Mouse (Mus musculus) midbrain, embryonic 14.5 days (tissue): ENCODE measurements at regions not wholly inside any gene's neighbourhood (a gene's known extent, or its start where the extent isn't known, plus 50 kb on each side); places are given as distances from the start of the nearest gene placed in this dataset.

Experiments
- ATAC-seq: fragments of 200-750 bp; cut with Nextera tagmentation; 2 replicates; pipeline ENCODE4 v1.8.0; 2017; ENCODE audit warnings: moderate number of reproducible peaks, moderate library complexity; ENCODE audit not compliant: low FRiP score, low TSS enrichment
- DNase-seq: peaks from one replicate; pipeline ENCODE4 v3.0.0-alpha.2; 2015
- H3K27ac ChIP-seq: fragments of 300-500 bp; sonication (generic); replicated peaks from 2 replicates; pipeline ENCODE4 v1.5.1; 2014; ENCODE audit warnings: mild to moderate bottlenecking, low read depth, low read length, moderate library complexity
- H3K27me3 ChIP-seq: fragments of 300-500 bp; sonication (generic); 2 replicates; pipeline ENCODE4 v1.6.1; 2014; ENCODE audit warnings: low read length, control low read depth, mixed read lengths; ENCODE audit not compliant: control insufficient read depth, insufficient read depth
- H3K36me3 ChIP-seq: fragments of 300-500 bp; sonication (generic); 2 replicates; pipeline ENCODE4 v1.6.1; 2014; ENCODE audit warnings: low read length, control low read depth; ENCODE audit not compliant: control insufficient read depth, insufficient read depth
- H3K4me1 ChIP-seq: fragments of 300-500 bp; sonication (generic); 2 replicates; pipeline ENCODE4 v1.6.1; 2014; ENCODE audit warnings: mild to moderate bottlenecking, antibody characterized with exemption, low read length, control low read depth; ENCODE audit not compliant: control insufficient read depth, insufficient read depth
- H3K4me2 ChIP-seq: fragments of 300-500 bp; sonication (generic); 2 replicates; pipeline ENCODE4 v1.6.1; 2014; ENCODE audit warnings: mild to moderate bottlenecking, low read length, moderate library complexity
- H3K4me3 ChIP-seq: fragments of 300-500 bp; sonication (generic); replicated peaks from 2 replicates; pipeline ENCODE4 v1.5.1; 2014; ENCODE audit warnings: low read depth, low read length
- H3K9ac ChIP-seq: fragments of 300-500 bp; sonication (generic); replicated peaks from 2 replicates; pipeline ENCODE4 v1.6.1; 2014; ENCODE audit warnings: mild to moderate bottlenecking, low read length, moderate library complexity
- H3K9me3 ChIP-seq: fragments of 300-500 bp; sonication (generic); 2 replicates; pipeline ENCODE4 v1.6.1; 2016; ENCODE audit warnings: low read length, control low read depth, mixed read lengths; ENCODE audit not compliant: control insufficient read depth
- WGBS: fragments of 180-500 bp; shearing (Covaris S2); extraction: QIAGEN DNeasy Blood & Tissue Kit; methylation state at CpG from one replicate; pipeline ENCODE4 v1.1.7; 2014; 5-methylcytosine and 5-hydroxymethylcytosine counted together

DNA sequence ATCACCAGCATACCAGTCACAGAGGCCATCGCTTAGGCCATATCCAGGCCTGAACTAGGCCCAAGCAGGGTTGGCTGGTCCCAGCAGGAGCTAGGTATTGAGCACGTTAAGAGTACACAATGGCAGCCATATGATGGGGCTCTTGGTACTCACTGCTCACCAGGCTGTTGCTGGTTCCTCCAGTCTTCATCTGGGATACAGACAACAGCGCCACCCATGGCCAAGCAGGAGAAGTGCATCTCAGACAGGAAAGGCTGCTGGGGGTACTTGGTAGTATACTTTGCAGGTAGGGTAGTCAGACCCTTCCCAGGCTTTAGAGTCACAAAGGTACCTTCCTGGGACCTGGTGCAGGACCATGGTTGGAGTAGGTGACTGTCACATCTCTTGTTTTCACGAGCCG, 441.1 kb upstream of the Zmiz1 start:
- Histone ChIP-seq H3K4me3 (no peak overlapping the region), H3K4me2 (no peak overlapping the region), H3K27me3 (no peaks in the 10 kb centered on the region), H3K9ac (no peak overlapping the region), H3K4me1 (peaks cover 28% of the 10 kb centered on the region), H3K36me3 (no peaks in the 10 kb centered on the region), H3K27ac (no peak overlapping the region; the same call in 1 of the 2 replicates), H3K9me3 (no peaks in the 10 kb centered on the region)
- ATAC-seq: no peak
- 69% methylated on average over 5 of the region's 5 CpGs for WGBS
- DNase-seq: no peak

DNA sequence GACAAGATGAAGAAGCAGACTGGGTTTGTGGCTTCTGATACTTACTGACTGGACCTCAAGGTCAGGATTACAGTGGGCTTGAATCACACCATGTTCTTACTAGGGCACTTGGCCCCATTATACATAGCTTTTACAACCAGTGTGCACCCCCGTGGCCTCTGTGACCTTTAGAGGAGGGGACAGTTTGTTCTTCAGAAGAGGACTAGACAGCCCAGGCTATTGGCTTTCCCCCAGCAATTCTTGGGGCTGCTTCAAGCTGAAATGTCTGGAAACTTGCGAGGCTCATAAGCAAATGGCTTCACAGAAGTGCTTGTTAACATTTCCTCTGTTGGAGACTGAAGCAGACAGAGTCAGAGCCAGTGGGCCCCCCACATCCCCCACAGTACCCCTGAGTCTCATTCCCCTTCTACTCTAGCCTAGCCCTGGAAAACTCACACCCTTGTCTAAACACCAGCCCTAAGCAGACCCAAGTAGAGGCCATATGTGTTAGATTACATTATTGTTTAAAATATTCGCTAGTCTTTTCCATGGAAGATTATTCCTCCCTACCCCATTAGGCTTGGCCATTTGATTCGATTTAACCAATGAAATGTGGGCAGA, 439.6 kb upstream of the Zmiz1 start:
- Histone ChIP-seq H3K9ac (no peak overlapping the region), H3K36me3 (no peaks in the 10 kb centered on the region), H3K27me3 (no peaks in the 10 kb centered on the region), H3K4me3 (no peak overlapping the region), H3K4me2 (no peak overlapping the region), H3K9me3 (no peaks in the 10 kb centered on the region), H3K27ac (no peak overlapping the region), H3K4me1 (peaks cover 27% of the 10 kb centered on the region)
- DNase-seq: no peak
- ATAC-seq: no peak
- WGBS: 80% methylated on average over 4 of the region's 4 CpGs

DNA sequence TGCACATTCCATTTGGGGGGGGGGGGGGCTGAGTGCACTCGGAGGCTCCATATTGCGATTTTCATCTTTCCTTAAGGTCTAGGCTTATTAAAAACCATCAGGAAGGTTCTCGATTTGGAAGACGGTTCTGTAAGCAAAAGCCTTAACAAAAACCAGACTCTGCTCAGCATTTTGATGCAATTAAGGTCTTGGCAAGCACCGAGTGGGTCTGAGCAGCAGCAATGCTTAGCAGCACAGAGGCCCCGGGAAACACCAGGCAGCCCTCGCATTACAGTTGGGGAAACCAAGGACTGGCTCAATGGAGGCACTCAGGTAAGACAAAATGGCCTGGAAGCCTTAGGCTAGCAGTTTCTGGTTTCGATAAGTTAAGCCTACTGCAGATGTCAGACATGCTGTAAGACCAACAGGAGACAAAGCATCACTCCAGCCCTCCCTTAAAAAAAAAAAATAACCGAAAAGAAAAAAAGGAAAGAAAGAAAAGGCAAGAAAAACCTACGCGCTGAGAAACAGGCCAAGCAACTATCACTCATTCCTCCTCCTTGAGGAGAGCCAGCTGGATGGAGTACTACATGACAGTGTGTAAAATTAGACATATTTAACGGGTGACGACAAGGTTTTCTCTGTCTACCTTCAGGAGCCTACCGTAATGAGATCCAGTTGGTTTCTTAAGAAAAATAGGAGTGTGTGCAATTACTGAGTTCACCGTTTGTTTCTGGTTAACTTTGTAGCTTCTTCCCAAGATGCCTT, 436.3 kb upstream of the Zmiz1 start:
- Histone ChIP-seq H3K4me1 (0 out of 2 replicates have a peak, but pooled peaks cover 5% of the 10 kb centered on the region), H3K4me2 (no peak overlapping the region), H3K27ac (no peak overlapping the region), H3K9ac (no peak overlapping the region), H3K27me3 (no peaks in the 10 kb centered on the region), H3K9me3 (no peaks in the 10 kb centered on the region), H3K4me3 (no peak overlapping the region), H3K36me3 (no peaks in the 10 kb centered on the region)
- 90% methylated on average over 15 of the region's 15 CpGs for WGBS
- DNase-seq (no peak), ATAC-seq (no peak)

DNA sequence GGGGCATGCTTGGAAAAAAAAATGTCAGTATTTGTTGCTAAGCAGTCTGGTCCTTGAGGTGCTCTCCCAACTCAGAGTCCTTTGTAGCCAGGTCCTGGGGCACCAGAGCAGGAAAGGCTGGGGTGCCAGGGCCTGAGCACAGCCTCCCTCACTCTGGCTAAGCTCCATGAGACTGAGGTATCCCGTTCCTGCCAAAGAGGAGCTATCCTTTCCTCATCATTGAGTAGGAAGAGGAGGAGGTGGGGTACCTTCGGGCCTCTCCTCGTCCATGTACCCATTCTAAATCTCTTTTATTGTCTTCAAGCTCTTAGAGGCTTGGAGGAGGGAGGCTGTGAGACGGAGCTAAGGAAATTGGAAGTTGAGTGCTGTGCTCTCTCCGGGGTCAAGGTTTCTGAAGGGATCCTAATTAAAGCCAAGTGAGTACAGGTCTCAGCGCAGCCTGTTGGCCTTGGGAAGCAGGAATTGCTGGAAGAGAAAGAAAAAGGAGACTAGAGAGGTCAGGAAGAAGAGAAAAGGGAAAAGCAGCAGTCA, 435.6 kb upstream of the Zmiz1 start:
- no peak for DNase-seq
- H3K9me3 ChIP-seq: no peaks in the 10 kb centered on the region
- H3K27me3 ChIP-seq: no peaks in the 10 kb centered on the region
- no peak overlapping the region for H3K9ac ChIP-seq
- H3K4me3 ChIP-seq: no peak overlapping the region
- no peak for ATAC-seq
- H3K36me3 ChIP-seq: no peaks in the 10 kb centered on the region
- H3K4me2 ChIP-seq: no peak overlapping the region
- WGBS: 67% methylated on average over 6 of the region's 6 CpGs
- no peak overlapping the region for H3K27ac ChIP-seq
- H3K4me1 ChIP-seq: 0 out of 2 replicates have a peak, but pooled peaks cover 5% of the 10 kb centered on the region

DNA sequence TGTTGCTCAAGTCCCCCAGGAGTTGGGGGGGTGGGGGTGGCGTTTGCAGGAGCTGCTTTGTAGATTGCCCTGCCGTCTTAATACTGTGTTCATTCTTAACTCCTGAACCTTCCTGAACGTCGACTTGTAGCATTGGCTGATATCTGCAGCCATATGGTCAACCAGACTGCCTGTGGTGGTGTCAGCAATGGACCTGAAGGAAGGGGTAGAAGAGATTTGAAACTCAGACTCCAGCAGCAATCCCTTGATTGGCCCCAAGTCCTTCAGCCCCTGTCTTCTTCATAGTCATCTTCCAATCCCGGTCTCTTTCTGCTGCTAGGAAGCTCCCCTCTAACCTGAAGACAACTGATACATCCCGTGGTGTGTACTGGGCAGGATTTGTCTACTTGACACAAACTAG, 433.9 kb upstream of the Zmiz1 start:
- Histone ChIP-seq H3K9me3 (no peaks in the 10 kb centered on the region), H3K4me1 (0 out of 2 replicates have a peak, but pooled peaks cover 6% of the 10 kb centered on the region), H3K36me3 (no peaks in the 10 kb centered on the region), H3K27me3 (no peaks in the 10 kb centered on the region), H3K4me2 (no peak overlapping the region), H3K27ac (no peak overlapping the region), H3K9ac (no peak overlapping the region), H3K4me3 (no peak overlapping the region)
- DNase-seq: no peak
- ATAC-seq: no peak
- WGBS: 94% methylated on average over 6 of the region's 6 CpGs

DNA sequence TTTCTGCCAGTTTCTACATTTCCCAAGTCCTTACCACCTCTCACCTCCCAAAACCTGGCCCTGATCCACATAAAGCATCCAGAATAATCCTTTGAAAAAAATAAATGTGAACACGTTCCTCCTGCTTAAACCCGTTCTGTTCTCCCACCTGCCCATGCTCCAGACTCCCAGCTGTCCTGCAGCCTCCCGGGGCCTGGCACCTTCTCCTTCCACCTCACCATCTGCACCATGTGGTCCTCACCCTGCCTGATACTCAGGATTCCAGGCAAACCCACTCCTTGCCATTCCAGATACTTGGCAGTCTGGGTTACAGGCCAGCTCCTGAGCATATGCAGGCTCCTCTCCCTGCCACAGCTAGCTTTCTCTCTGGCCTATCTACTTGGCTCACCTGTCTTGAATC, 431.9 kb upstream of the Zmiz1 start:
- Histone ChIP-seq H3K4me1 (0 out of 2 replicates have a peak, but pooled peaks cover 3% of the 10 kb centered on the region), H3K4me2 (no peak overlapping the region), H3K27me3 (no peaks in the 10 kb centered on the region), H3K36me3 (no peaks in the 10 kb centered on the region), H3K9ac (no peak overlapping the region), H3K4me3 (no peak overlapping the region), H3K27ac (no peak overlapping the region), H3K9me3 (no peaks in the 10 kb centered on the region)
- 88% methylated on average over 3 of the region's 3 CpGs for WGBS
- DNase-seq (no peak), ATAC-seq (no peak)

DNA sequence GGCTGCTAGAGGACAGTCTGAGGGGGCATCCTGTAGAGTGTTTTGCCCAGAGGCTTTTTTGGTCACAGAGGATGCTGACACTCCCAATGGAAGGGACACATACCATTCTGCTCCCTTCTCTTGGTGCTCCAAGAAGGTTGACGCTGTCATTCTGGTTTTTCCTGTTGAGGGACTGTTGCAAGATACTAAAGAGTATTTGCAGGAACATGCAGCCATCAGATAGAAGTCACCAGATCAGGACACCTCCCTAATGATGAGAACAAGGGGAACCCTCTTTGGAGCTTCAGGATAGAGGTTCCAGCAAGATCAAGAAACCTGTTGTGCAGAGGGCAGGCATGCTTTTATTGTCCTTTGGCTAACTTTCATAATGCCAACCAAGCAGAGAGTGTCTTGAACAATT, 431.1 kb upstream of the Zmiz1 start:
- Histone ChIP-seq H3K36me3 (no peaks in the 10 kb centered on the region), H3K9me3 (no peaks in the 10 kb centered on the region), H3K9ac (no peak overlapping the region), H3K4me3 (no peak overlapping the region), H3K4me2 (no peak overlapping the region), H3K4me1 (0 out of 2 replicates have a peak, but pooled peaks cover 9% of the 10 kb centered on the region), H3K27ac (no peak overlapping the region), H3K27me3 (no peaks in the 10 kb centered on the region)
- 93% methylated on average over 1 of the region's 1 CpGs for WGBS
- no peak for DNase-seq
- no peak for ATAC-seq

DNA sequence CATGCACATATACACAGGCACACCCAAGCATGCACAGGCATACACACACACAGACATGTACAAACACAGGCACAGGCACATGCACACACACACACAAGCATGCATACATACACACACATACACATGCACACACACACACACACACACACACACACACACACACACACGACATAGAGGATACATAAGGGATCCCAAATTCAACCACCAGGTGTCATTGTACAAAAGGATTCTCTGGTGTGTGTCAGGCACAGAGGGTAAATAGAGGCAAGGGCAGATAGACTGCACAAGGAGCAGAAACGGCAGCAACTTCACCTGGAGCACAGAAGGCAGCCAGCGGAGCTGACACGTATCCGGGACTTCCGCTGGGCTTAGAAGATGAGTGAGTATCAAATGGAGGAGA, 428.1 kb upstream of the Zmiz1 start:
- Histone ChIP-seq H3K36me3 (no peaks in the 10 kb centered on the region), H3K9me3 (no peaks in the 10 kb centered on the region), H3K4me3 (no peak overlapping the region), H3K9ac (no peak overlapping the region), H3K4me2 (no peak overlapping the region), H3K27ac (no peak overlapping the region), H3K27me3 (no peaks in the 10 kb centered on the region), H3K4me1 (0 out of 2 replicates have a peak, but pooled peaks cover 9% of the 10 kb centered on the region)
- DNase-seq (no peak), ATAC-seq (no peak)
- 83% methylated on average over 6 of the region's 6 CpGs for WGBS
